Mouse (Mus musculus): ENCODE data around the gene Mrpl32.
A peak's percentile ranks its signal among the peaks of the same experiment; 100 is the strongest.

Gene Mrpl32

DNA sequence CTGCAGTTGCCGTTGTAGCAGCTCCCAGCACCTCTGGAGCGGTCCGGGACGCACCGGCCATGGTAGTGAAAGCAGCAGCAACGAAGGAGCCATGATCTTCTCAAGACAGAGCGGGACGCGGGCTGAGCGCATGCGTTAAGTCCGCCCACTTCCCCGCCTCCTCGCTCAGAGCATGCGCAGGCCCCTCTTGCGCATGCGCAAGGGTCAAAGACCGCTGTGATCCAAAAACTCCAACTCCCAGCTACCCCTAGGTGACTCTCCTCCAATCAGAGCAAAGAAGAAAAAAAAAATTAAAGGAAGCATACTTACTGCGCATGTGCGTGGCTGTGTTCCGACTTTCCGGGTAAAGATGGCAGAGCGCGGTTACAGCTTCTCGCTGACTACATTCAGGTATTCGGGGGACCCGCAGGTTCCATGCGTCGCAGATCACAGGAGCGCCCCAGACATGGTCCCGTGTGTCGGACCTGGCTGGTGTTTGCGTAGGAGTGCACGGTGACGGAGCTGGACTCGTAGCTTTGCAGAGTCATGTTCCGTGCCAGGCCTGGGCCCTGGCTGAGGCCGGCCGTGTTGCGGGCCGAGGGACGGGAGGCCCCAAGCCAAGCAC lies at the start of gene Mrpl32, which contains the start of gene Psma2:
Gene Mrpl32 (minus strand): TSS at position 240 of the 604 bp plus-strand sequence.
Gene Psma2 (plus strand): TSS at position 315 of the 604 bp plus-strand sequence.
- DNase-seq (ENCODE audit: low spot score in 2 of 2), result peak; percentile 95 to 97

DNA sequence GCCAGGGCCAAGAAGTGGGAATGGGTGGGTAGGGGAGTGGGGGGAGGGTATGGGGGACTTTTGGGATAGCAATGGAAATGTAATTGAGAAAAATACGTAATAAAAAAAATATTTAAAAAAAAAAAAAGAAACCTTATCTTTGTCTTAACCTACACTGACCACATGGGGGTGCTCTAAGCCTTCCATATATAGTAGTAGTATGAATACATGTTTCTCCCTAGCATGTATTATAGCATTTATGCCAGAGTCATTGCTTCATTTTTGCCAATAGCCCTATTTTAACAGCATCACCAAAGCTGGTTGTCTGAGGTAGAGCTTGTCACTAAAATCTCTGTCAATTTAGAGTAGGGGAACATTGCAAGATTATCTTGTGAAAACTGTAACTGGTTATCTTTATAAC lies 36.3 kb upstream of the Mrpl32 start:
- DNase-seq (ENCODE audit: low spot score in 2 of 2), result no peak

DNA sequence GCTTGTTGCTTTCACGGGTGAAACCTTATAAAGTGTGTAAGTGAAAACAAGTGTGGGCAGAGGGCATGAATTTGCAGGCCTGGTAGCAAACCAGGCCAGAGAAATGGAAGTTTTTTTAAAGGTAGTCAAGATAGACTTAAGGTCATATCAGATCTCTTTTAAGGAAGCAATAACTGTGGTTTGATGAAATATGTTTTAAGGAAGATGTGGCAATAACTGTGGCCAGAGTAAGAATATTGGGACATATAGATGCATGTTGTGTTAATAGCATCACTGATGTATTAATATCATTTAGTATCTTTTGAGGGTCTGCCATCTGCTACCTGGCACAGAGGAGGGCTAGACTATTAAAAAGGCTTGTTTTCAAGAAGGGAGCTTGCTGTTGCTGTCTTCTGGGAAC lies 27.0 kb upstream of the Mrpl32 start:
- DNase-seq (ENCODE audit: low spot score in 2 of 2), result no peak

DNA sequence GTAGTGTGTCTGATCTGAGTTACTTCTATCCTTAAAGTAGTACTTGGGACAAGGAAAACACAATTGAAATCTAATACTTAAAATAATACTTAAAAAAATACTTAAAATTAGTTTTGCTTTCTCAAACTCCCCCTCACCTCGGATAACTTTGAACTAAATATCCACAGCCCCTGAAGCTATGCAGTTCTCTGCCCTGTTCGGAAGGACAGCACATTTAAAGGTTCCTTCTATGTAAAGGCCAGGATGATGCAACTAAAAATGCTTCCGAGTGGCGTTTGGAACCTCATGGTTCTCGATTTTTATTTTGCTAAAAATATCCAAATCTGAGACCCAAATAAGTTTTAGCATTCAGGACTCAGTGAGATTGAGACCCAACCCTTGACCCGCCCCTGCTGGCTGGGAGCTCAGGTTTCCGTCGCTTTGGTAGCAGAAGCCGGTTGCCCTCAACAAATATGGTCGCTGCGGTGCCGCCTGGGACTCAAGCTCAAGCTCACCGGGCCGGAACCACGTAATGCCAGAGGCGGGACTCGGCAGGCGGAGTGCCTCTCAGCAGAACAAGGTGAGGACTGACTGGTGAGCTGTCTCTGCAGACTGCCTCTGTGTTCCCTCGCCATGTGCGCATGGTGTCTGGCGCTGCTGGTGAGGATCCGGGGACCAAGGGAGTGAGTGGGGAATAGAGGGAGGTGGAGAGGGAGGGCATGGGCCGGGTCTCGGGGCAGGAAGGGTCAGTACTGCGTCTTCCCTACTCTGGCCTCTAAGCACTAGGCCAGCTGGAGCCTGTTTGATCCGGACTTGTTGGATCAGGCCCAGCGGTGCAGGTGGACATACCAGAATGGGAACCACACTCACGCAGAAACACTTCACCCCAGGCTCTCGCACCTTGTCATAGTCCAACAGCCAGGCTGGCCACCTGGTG lies 17.0 kb upstream of the Mrpl32 start, which contains the start of gene AW209491:
Gene AW209491 (plus strand): TSS at position 429 of the 916 bp plus-strand sequence.
- peak; percentile 93 for DNase-seq (ENCODE audit: low spot score in 2 of 2)

DNA sequence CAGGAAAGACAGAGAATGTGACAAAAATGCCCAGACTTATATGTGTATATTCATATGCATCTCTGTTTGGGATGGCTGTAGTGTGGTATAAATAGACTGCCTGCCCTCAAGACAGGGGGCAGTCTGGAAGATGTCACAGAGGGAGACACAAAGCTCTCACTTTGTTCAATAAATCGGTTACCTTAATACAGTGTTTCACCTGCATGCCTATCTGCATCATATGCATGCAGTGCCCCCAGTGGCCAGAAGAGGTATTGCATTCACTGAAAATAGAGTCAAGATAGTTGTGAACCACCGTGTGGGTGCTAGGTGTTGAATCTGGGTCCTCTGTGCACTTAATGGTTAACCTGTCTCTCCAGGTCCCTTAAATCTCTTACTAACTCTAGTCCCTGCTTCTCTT lies 5.8 kb upstream of the Mrpl32 start:
- peak in 1 of 2 experiments; percentile 49 for DNase-seq (ENCODE audit: low spot score in 2 of 2)

DNA sequence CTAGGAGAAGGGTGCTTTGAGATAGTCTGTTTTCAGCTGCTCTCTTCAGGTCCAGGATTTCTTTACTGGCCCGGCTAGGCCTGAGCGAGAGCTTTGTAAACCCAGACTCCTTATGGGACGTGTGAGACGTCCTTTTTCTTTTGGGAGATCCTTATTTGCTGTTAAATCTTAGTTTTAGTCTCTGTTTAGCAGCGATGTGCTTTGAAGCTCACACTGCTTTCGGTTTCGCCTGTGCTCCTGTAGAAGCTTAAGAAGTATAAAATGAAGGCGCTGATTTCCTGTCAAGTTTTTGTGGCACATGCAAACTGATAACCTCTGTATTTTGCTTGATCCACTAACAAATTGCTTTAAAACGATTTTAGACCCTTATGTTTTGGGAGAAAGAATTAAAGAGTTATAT lies 588 bp upstream of the Mrpl32 start:
- DNase-seq (ENCODE audit: low spot score in 2 of 2), result no peak

DNA sequence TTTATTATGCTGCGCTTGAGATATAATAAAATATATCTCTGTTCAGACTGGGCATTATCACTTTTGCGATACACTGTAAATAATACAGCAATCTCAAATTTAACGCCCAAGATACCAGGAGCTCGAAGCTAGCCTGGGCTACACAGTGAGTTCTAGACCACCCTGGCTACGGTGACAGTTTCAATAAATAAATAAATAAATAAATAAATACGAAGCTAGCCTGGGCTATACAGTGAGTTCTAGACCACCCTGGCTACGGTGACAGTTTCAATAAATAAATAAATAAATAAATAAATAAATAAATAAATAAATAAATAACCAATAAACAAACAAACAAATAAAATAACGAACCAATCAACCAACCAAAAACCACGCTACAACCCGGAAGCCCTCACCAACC lies 502 bp downstream of the Mrpl32 start:
- DNase-seq (ENCODE audit: low spot score in 2 of 2), result no peak

DNA sequence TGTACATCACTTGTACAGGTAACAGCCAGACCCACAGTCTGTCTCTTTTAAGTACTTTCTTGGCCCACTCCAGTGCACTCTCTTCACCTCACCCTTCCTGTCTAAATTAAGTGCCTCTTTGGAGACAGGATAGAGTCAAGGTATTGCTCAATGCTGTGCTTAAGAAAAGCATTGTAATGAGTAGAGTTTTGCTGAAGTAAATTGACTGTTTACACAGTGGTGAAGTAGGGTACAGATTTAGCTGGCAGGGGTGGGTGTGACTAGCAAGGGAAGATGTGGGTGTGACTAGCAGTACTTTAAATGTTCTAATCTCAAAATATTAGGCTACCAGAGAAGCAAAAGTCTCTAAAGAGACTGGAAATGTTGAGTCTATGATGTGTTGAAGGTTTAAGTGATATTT lies 5.3 kb downstream of the Mrpl32 start:
- no peak for DNase-seq (ENCODE audit: low spot score in 2 of 2)

DNA sequence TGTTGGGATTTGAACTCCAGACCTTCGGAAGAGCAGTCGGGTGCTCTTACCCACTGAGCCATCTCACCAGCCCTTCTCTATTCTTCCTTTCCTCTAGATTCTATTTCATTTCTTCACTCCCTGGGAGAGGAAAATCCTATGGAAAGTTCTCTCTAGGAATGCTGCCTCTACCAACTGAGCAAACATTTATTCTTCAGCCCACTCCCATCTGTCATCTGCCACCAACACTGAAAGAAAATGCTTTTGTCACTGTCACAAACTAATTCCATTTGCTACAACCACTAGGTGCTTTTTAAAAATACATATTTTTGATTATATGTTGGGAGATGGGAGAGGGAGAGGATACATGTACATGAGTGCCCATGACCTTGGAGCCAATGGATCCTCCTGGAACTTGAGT lies 10.2 kb downstream of the Mrpl32 start:
- no peak for DNase-seq (ENCODE audit: low spot score in 2 of 2)

DNA sequence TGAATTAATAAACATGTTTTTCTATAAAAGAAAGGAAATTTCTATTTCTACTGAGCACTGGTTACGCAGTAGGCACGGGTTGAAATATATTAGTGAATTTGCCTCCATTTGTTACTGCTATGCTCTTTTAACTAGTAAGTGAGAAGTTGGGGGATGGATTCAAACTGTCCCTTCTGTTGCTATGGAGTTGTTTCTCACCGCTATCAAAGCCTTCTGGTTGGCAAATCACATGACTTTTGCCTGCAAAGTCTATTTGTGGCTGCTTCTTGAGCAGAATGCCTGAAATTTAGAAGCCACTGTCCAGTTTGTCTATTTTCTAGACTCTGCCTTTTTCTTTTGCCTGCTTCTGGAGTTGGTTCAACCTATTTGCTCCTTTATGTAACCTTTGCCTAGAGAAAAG lies 32.6 kb downstream of the Mrpl32 start:
- no peak for DNase-seq (ENCODE audit: low spot score in 2 of 2)

DNA sequence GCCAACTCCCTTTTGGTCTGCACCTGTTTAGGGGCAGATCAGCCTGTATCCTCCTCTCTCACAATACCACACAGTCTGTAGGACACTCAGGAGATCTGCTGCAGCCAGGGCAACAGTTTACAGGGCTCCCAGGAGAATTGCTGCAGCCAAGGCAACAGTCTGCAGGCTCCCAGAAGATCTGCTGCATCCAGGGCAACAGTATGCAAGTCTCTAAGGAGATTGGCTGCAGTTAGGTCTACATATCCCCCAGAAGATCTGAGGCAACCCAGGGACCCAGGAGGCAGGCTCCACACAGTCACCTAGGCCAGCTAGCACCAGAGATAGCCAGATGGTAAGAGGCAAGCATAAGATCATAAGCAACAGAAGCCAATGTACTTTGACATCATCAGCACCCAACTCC lies 38.8 kb downstream of the Mrpl32 start:
- no peak for DNase-seq (ENCODE audit: low spot score in 2 of 2)

DNA sequence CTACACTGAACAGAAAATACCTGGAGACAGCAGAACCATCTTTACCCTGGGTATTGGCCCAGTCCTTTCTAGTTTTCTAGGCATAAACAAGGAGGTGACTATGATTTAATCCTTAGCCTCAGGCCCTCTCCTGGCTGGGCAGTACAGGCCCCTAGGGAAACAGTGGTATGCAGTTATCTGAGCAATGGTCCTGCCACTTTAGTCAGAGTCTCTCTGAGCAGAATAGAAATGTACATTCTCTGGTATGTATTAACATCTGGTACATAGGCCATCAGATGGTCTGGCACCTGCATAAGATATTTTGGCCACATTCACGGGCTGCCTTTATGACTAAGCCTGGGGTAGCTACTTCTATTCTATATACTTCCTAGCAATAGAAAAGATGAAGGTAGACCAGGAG lies 51.6 kb downstream of the Mrpl32 start:
- DNase-seq (ENCODE audit: low spot score in 2 of 2), result no peak
